Mouse (Mus musculus) hindlimb bud, embryonic 11.5 days (tissue): Measurements from ENCODE around the gene Susd3.

Source experiments
- DNase-seq: peaks from one replicate; pipeline ENCODE4 v3.0.0-alpha.2; 2012; ENCODE audit warnings: low read depth, low spot score; ENCODE audit errors: extremely low spot score

The Susd3 gene

DNA sequence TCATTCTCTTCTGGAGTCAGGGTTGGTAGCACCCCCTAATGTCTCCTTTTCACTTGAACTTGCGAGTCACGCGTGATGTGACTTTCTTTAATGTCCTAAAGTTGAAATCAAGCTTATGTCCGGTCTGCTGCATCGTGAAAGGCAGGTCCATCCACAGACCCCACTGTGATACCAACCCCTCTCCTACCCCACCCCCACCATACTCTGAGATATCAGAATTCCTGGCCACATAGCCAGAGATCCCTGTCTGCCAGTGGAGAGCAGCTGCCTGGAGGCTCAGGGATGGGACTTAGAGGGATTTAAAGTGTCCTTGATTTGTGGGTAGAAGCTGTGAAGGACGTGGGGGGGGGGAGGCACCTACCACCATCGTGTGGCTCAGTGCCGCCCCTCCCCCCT lies at the start of gene Susd3:
TSS of gene Susd3 (minus strand) at position 240 of the 396 bp plus-strand sequence.
- no peak for DNase-seq

GRCm38 (mm10) chr13:49296270-49296669 lies 47.8 kb upstream of the Susd3 start:
- no peak for DNase-seq

DNA sequence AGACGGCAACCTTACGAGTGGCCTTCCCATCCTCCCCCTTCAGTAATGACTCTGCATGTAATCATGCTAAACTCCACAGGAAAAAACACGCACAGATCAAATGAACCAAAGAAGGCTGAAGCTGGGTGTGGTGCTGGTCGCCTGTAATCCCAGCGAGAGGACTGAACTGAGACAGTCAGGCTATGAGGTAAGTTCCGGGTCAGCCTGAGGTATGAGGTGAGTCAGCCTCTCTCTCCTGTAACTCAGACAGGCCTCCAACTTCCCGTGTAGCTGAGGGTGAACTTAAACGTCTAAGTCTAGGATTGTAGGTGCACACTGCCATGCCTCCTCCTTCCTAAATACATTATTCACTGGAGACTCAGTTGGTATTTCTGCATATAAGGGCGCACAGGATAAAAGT lies 45.6 kb upstream of the Susd3 start:
- DNase-seq = no peak

DNA sequence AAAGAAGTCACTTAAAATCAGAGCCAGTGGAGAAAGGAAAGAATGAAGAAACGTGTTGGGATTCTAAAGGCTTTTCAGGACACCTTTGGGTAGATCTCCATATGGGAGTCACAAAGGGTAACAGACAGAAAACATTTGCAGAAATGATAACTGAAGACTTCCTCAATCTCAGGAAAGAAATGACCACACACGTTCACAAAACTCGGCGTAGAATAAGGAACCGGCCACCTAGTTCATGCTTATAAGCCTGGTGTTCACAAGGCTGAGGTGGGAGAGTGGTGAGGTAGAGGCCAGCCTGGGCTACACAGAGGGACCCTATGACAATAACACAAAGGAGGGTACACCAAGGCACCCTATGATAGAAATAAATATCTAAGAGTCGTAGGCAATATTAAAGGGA lies 43.4 kb upstream of the Susd3 start:
- DNase-seq = no peak

GRCm38 (mm10) chr13:49291398-49291797 lies 42.9 kb upstream of the Susd3 start:
- no peak for DNase-seq

- DNase-seq = no peak
Measured at GRCm38 (mm10) chr13:49287224-49287623, 38.7 kb upstream of the Susd3 start.

DNA sequence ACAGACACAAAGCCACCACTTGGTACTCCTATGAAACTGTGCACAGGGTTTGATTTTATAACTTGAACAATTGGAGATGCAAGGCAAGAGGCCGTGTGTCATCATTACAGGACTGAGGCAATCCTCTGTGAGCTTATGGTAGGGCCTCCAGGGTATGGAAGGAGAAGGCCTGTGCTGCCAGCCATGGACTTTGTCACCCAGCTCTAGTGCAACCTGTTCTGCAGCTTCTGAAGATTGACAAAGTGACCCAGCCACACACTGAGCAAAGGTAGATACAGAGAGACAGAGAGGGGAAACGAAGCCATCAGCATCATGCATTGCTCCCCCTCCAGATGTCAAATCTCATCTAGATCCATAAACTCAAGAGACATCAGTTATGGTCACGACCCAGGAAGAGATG lies 38.2 kb upstream of the Susd3 start:
- no peak for DNase-seq

- no peak for DNase-seq
Measured at GRCm38 (mm10) chr13:49283686-49284085, 35.2 kb upstream of the Susd3 start.

GRCm38 (mm10) chr13:49282168-49282567 lies 33.7 kb upstream of the Susd3 start:
- DNase-seq = no peak

DNA sequence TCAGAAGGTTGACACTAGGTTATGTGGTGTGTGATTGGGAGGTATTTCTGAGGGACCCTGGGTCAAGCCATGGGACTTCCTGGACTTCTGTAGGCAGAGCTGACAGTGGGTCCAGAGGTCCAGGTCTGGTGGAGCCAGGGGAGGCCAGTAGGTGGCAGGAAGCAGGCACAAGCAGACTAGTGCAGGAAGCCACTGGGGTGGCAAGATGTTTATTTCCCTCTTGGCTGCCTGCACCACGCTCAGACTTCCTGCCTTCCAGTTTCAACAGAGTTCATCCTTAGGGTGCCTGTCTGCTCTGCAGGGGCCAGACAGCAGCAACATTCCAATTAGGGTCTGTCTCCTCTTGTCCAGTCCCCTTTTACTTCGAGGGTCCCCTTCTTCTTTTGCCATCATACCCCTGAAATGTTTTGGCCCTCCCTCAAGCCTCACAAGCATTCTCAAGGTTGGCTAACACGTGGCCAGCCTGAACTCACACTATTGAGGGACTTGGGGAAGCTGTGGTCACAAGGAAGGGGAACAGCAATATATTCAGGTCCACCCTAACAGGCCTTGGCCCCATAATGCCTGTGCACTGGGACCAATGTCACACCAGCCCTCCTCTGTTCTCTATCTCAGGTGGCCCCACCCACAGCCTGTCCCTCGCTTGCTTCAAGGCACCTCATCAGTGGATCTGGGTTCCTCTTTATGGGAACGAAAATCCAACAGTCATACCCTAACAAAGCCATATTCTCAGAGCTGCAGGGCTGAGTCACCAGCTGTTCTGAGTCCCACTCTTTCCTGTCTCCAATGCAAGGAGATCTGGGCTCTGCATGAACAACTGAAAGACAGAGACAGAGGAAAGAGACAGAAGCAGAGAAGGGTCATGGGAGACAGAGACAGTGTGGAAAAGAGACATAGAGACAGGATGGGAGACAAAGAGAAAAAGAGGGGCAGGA lies 23.6 kb upstream of the Susd3 start:
- DNase-seq = no peak

GRCm38 (mm10) chr13:49270500-49270899 lies 22.0 kb upstream of the Susd3 start:
- DNase-seq = no peak

DNA sequence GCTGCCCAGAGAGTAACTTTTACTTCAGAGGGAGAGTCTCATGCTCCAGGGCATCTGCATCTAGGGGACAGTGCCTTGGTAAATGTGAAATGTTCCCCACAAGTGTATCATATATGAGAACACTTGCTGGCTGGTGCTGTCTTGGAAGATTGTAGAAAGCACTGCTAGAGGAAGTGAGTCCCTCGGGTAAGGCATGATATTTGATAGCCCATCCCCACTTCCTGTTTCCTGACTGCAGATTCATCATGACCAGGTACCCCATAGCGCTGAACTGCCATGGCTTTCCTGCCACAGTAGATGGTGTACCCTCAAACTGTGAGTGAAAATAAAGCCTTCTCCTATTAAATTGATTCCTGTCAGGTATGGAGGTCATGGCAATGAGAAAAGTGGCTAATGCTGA lies 19.1 kb upstream of the Susd3 start:
- no peak for DNase-seq

GRCm38 (mm10) chr13:49260036-49260722 lies 11.7 kb upstream of the Susd3 start:
- no peak for DNase-seq

DNA sequence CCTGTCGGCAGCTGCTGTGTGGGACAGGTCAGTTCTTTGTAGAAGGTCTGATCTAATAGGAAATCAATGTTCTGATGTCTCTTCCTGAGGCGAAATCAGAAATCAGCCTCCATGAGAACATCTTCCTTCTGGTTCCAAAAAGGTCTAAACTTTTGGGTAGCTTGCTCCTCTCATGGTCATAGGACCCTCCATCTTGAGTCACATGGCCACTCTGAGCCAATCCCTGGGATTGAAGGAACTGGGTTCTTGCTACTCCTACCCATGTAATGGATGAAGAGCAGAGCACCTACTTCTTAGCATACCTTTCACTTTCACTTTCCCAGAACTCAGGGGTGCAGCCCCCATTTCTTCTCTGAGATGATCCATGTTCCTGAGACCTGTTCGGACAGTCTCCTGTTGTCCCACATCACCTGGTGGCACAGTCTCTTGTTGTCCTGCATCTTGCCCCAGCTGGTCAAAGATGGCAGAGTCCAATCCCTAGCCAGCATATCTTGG lies 9.4 kb upstream of the Susd3 start:
- DNase-seq = no peak

GRCm38 (mm10) chr13:49252746-49253145 lies 4.2 kb upstream of the Susd3 start:
- DNase-seq = no peak

GRCm38 (mm10) chr13:49252113-49252512 lies 3.6 kb upstream of the Susd3 start:
- DNase-seq = no peak

- no peak for DNase-seq
Measured at GRCm38 (mm10) chr13:49250716-49251517, 2.4 kb upstream of the Susd3 start.

- no peak for DNase-seq
Measured at GRCm38 (mm10) chr13:49249634-49250033, 1.1 kb upstream of the Susd3 start.

DNA sequence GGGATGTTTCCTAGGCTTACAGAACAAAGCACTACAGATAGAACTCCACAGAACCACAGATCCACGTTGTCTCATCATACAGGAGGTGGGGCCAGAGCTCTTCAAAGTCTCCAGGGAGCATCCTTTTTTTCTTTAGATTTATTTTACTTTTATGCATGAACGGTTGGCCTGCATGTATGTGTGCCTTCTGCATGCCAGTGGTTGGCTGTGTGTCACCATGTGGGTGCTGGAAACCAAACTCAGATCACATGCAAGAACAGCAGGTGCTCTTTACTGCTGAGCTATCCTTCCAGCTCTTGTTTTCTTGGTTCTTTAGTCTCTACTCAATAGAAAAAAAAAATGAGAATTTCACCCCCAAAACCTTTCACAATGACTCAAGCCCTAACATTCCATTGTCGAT lies 417 bp upstream of the Susd3 start:
- DNase-seq = no peak

GRCm38 (mm10) chr13:49247740-49248466 lies 603 bp downstream of the Susd3 start:
- no peak for DNase-seq
